Mouse (Mus musculus): Measurements from ENCODE around the gene St3gal4. TPM values are rescaled to one million over a fixed set of nuclear protein-coding genes. Genes with fewer than 3 reads are reported as not detected.

The St3gal4 gene
- polyA plus RNA-seq, 2 experiments: 14.5 to 35.6 TPM

GRCm38 (mm10) chr9:35055528-35056330, 63.3 kb downstream of the St3gal4 start:
- WGBS: 89% methylated on average over 11 of the region's 11 CpGs
- no peak for TF ChIP-seq POLR2A (IDR thresholded peaks at IDR 0.05; ENCODE audit: borderline replicate concordance, extremely low read depth, insufficient read depth, insufficient read length)

GRCm38 (mm10) chr9:35053669-35054068, 65.4 kb downstream of the St3gal4 start:
- no peak for TF ChIP-seq POLR2A (IDR thresholded peaks at IDR 0.05; ENCODE audit: borderline replicate concordance, extremely low read depth, insufficient read depth, insufficient read length)
- H3K36me3 ChIP-seq (ENCODE audit: control insufficient read depth, insufficient read depth, low read length): peaks cover 42% of the 10 kb centered on the region
- WGBS: 89% methylated on average over 3 of the region's 3 CpGs
- no peak overlapping the region for H3K9ac ChIP-seq (ENCODE audit: low read depth, low read length, severe bottlenecking)
- DNase-seq (ENCODE audit: low spot score): no peak
- H3K9me3 ChIP-seq (ENCODE audit: control insufficient read depth, low read length): no peaks in the 10 kb centered on the region
- no peak overlapping the region for H3K27ac ChIP-seq (replicated peaks; ENCODE audit: low read depth, low read length)
- no peak overlapping the region for H3K4me3 ChIP-seq (replicated peaks; ENCODE audit: low read length)
- ATAC-seq (ENCODE audit: low FRiP score, low read depth): no peak
- no peak overlapping the region for H3K4me2 ChIP-seq (replicated peaks; ENCODE audit: low read depth, low read length, severe bottlenecking)
- H3K27me3 ChIP-seq (ENCODE audit: control insufficient read depth, insufficient read depth, low read length): no peaks in the 10 kb centered on the region
- peaks cover 4% of the 10 kb centered on the region; the same call in 1 of the 2 replicates for H3K4me1 ChIP-seq (ENCODE audit: control insufficient read depth, insufficient read depth, low read length)

More at GRCm38 (mm10) chr9:35055528-35056330, 63.3 kb downstream of the St3gal4 start:
- H3K4me1 ChIP-seq (ENCODE audit: control insufficient read depth, insufficient read depth, low read length): peaks cover 4% of the 10 kb centered on the region; the same call in 1 of the 2 replicates
- H3K4me2 ChIP-seq (replicated peaks; ENCODE audit: low read depth, low read length, severe bottlenecking): no peak overlapping the region
- H3K27me3 ChIP-seq (ENCODE audit: control insufficient read depth, insufficient read depth, low read length): no peaks in the 10 kb centered on the region
- no peak overlapping the region for H3K9ac ChIP-seq (ENCODE audit: low read depth, low read length, severe bottlenecking)
- no peak overlapping the region for H3K4me3 ChIP-seq (replicated peaks; ENCODE audit: low read length)
- H3K27ac ChIP-seq (replicated peaks; ENCODE audit: low read depth, low read length): no peak overlapping the region
- peaks cover 37% of the 10 kb centered on the region for H3K36me3 ChIP-seq (ENCODE audit: control insufficient read depth, insufficient read depth, low read length)
- H3K9me3 ChIP-seq (ENCODE audit: control insufficient read depth, low read length): no peaks in the 10 kb centered on the region
- no peak for DNase-seq (ENCODE audit: low spot score)
- no peak for ATAC-seq (ENCODE audit: low FRiP score, low read depth)

- Histone ChIP-seq H3K27me3 (ENCODE audit: control insufficient read depth, insufficient read depth, low read length) (no peaks in the 10 kb centered on the region), H3K9ac (ENCODE audit: low read depth, low read length, severe bottlenecking) (no peak overlapping the region), H3K36me3 (ENCODE audit: control insufficient read depth, insufficient read depth, low read length) (peaks cover 42% of the 10 kb centered on the region), H3K4me2 (replicated peaks; ENCODE audit: low read depth, low read length, severe bottlenecking) (no peak overlapping the region), H3K4me3 (replicated peaks; ENCODE audit: low read length) (no peak overlapping the region), H3K27ac (replicated peaks; ENCODE audit: low read depth, low read length) (no peak overlapping the region), H3K4me1 (ENCODE audit: control insufficient read depth, insufficient read depth, low read length) (peaks cover under 1% of the 10 kb centered on the region; the same call in 1 of the 2 replicates), H3K9me3 (ENCODE audit: control insufficient read depth, low read length) (no peaks in the 10 kb centered on the region)
- no peak for TF ChIP-seq POLR2A (IDR thresholded peaks at IDR 0.05; ENCODE audit: borderline replicate concordance, extremely low read depth, insufficient read depth, insufficient read length)
- ATAC-seq (ENCODE audit: low FRiP score, low read depth): no peak
- DNase-seq (ENCODE audit: low spot score): no peak
- 95% methylated on average over 16 of the region's 16 CpGs for WGBS
These were observed 66.0 kb downstream of the St3gal4 start for GRCm38 (mm10) chr9:35053081-35053480.

- TF ChIP-seq POLR2A (IDR thresholded peaks at IDR 0.05; ENCODE audit: borderline replicate concordance, extremely low read depth, insufficient read depth, insufficient read length): no peak
- 88% methylated on average over 4 of the region's 4 CpGs for WGBS
- H3K9me3 ChIP-seq (ENCODE audit: control insufficient read depth, low read length): no peaks in the 10 kb centered on the region
- no peak for DNase-seq (ENCODE audit: low spot score)
- no peak overlapping the region for H3K9ac ChIP-seq (ENCODE audit: low read depth, low read length, severe bottlenecking)
- no peak for ATAC-seq (ENCODE audit: low FRiP score, low read depth)
- no peak overlapping the region for H3K4me3 ChIP-seq (replicated peaks; ENCODE audit: low read length)
- H3K36me3 ChIP-seq (ENCODE audit: control insufficient read depth, insufficient read depth, low read length): peaks cover 45% of the 10 kb centered on the region
- no peaks in the 10 kb centered on the region for H3K4me1 ChIP-seq (ENCODE audit: control insufficient read depth, insufficient read depth, low read length)
- no peaks in the 10 kb centered on the region for H3K27me3 ChIP-seq (ENCODE audit: control insufficient read depth, insufficient read depth, low read length)
- no peak overlapping the region for H3K4me2 ChIP-seq (replicated peaks; ENCODE audit: low read depth, low read length, severe bottlenecking)
- no peak overlapping the region for H3K27ac ChIP-seq (replicated peaks; ENCODE audit: low read depth, low read length)
These were observed 66.4 kb downstream of the St3gal4 start for GRCm38 (mm10) chr9:35052671-35053070.

- Histone ChIP-seq H3K36me3 (ENCODE audit: control insufficient read depth, insufficient read depth, low read length) (peaks cover 53% of the 10 kb centered on the region), H3K4me1 (ENCODE audit: control insufficient read depth, insufficient read depth, low read length) (peaks cover 2% of the 10 kb centered on the region; the same call in 1 of the 2 replicates), H3K4me3 (replicated peaks; ENCODE audit: low read length) (no peak overlapping the region), H3K9me3 (ENCODE audit: control insufficient read depth, low read length) (no peaks in the 10 kb centered on the region), H3K27ac (replicated peaks; ENCODE audit: low read depth, low read length) (no peak overlapping the region), H3K4me2 (replicated peaks; ENCODE audit: low read depth, low read length, severe bottlenecking) (no peak overlapping the region), H3K27me3 (ENCODE audit: control insufficient read depth, insufficient read depth, low read length) (no peaks in the 10 kb centered on the region), H3K9ac (ENCODE audit: low read depth, low read length, severe bottlenecking) (no peak overlapping the region)
- no peak for TF ChIP-seq POLR2A (IDR thresholded peaks at IDR 0.05; ENCODE audit: borderline replicate concordance, extremely low read depth, insufficient read depth, insufficient read length)
- DNase-seq (ENCODE audit: low spot score) (no peak), ATAC-seq (ENCODE audit: low FRiP score, low read depth) (no peak)
- 91% methylated on average over 4 of the region's 4 CpGs for WGBS
These were observed 67.4 kb downstream of the St3gal4 start for GRCm38 (mm10) chr9:35051666-35052065.
